Mouse (Mus musculus): Measurements from ENCODE around the gene Mfsd2b.

Gene Mfsd2b

DNA sequence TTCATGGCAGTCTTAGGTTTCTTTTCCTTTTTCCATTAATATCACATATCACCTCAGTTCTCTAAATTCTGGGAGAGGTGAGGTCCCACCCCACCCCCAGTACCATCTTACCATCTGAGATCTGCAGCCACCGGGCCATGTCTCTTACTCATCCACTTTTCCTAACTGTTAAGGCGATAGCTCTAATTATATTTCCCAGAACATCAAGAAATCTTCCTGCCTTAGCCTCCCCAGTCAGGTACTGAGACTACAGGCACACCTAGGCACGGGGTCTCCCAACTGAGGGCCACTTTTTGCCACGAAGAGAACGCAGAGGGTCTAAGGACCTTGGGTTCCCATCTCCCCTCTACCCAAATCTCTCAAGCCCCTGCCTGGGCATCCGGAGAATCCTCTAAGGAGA, 628 bp downstream of the Mfsd2b start:
- in situ Hi-C loops (cut with MseI, MboI): no loop called here

GRCm38 (mm10) chr12:4872983-4873477, 1.1 kb downstream of the Mfsd2b start:
- in situ Hi-C loops (cut with MseI, MboI): no loop called here

GRCm38 (mm10) chr12:4872273-4872672, 1.9 kb downstream of the Mfsd2b start:
- in situ Hi-C loops (cut with MseI, MboI): no loop called here

DNA sequence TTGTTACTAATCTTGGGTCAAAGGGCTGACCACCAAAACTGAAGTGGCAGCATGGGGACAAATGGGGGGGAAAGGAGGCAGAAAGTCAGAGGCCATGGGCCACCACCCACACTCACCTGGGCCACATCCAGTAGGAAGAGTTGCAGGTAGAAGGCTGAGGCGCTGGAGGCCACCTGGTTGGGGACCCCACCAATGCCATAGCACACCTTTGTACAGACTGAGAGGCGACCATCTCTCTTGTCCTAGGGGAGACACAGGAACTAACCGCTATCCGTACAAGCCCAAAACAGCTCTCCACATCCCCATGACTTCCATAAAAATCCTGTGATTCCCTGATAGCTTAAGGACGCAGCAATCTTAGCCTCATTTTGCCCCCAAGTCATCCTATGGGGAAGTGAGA, 2.9 kb downstream of the Mfsd2b start:
- in situ Hi-C loops (cut with MseI, MboI): no loop called here

DNA sequence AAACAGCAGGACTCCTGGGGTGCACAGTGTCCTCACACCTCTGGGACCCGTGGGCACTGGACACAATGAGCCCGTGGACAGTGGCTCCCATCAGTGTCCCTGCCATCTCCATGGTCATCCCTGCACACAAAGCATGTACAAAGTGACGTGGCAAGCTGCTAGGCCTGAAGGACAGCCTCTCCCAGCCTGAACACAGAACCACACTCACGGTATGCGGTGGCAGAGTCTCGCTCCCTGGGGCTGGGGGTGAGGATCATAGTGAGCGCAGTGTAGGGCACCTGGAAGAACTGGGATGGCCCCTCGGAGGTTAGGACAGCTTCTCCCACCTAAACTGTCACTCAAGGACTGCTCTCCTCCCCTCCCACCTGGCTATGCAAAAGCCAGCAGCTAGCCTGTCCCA, 5.2 kb downstream of the Mfsd2b start:
- in situ Hi-C loops (cut with MseI, MboI): no loop called here

GRCm38 (mm10) chr12:4864338-4864690, 9.8 kb downstream of the Mfsd2b start:
- in situ Hi-C loops (cut with MseI, MboI): no loop called here

DNA sequence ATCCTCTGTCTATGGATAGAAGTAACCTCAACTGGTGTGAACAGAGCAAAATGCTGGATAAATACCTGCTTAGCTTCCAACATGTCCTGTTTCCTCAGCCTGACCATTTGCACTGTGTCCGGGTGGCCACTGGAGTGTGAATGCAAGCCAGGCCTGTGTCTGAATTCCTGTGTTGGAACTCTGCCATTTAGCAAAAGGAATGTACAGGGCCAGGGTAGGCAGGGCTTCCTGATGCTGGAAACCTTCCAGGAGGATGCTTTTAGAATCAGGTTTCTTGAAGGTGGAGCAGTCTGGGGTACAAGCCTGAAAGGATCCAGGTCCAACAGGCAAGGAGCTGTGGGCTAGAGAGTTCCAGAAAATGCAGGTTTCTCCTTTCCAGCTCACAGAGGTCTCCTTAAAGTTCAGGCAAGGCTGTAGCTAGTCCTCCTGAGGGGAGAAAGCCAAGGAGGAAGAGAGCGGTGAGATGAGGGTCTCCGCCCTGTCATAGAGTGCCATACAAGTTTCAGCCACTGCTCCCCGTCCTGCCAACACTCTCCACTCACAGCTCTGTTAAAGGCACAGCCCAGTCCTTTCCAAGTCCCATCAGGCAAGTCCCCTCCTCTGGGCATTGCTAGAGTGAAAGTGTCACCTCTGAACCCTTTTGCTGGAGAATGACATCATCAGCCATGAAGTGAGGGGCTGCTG, 10.4 kb downstream of the Mfsd2b start:
- in situ Hi-C loops (cut with MseI, MboI): no loop called here

DNA sequence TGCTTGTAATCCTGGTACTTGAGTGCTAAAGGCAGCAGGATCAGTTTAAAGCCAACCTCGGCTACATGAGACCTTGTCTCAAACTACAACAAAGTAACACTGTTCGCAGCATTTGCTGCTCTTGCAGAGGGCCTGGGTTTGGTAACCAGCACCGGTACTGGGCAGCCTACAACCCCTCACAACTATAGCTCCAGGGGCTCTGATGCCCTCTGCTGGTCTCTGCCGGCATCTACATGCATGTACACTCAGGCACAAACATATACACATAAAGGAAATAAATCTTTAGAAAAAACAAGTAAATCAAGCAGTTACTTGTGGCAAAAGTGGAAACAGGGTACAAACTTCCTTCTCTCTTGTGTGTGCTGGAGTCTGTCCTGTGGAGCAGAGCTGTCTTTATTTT, 11.5 kb downstream of the Mfsd2b start:
- in situ Hi-C loops (cut with MseI, MboI): no loop called here

DNA sequence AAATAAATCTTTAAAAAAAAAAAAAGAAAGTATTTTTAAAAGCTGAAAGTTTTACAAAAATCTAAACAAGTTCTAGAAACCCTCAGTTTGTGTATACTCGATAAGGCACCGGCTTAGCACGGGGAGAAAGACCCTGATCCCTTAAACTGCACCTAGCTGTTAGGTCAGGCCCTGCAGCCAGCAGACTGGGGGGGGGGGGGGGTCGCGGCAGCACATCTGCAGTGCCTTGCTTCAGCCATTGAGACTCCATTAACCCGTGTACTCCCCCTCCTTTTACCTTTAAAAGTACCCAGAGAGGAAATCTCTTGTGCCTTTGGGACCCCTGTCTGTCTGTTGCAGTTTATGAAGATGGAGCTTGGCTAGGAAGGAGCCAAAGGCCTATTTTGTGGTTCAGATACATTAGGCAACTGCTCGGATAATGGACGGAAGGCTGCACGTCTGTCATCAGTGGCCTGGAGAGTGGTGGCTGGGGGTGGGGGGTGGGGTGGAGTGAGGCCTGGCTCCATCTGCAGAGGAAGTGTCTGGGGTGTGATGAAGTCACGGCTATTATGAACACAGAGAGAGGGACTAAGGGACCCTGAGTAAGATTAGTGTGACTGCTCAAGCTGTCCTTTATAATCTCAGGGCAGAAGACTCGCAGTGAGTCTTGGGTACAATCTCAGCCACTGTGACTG, 14.8 kb downstream of the Mfsd2b start:
- in situ Hi-C loops (cut with MseI, MboI): no loop called here

DNA sequence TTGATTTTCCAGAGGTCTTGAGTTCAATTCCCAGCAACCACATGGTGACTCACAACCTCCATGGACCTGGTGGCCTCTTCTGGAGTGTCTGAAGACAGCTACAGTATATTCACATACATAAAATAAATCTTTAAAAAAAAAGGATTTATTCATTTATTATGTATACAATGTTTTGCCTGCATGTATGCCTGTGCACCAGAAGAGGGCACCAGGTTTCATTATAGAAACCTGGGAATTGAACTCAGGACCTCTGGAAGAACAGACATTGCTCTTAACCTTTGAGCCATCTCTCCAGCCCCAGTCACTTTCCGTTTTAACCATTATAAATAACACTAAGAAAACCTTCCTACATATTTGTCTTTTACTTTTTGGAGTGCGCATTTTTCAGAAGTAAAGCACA, 17.3 kb downstream of the Mfsd2b start:
- in situ Hi-C loops (cut with MseI, MboI): no loop called here

DNA sequence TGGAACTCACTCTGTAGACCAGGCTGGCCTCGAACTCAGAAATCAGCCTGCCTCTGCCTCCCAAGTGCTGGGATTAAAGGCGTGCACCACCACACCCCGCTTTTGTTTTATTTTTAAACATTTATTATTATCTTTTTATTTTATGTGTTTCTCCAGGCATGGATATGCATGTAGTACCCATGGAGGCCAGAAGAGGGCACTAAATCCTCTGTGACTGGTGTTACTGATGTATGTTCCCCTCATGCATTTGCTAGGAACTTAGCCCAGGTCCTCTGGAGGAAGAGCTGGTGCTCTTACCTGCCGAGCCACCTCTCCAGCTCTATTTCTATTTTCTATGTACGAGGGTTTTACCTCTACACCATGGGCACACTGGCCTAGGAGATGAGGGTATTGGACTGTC, 18.0 kb downstream of the Mfsd2b start:
- in situ Hi-C loops (cut with MseI, MboI): no loop called here

- in situ Hi-C loops (cut with MseI, MboI): no loop called here
These were observed 30.4 kb downstream of the Mfsd2b start for GRCm38 (mm10) chr12:4843741-4844140.

- in situ Hi-C loops (cut with MseI, MboI): no loop called here
These were observed 31.1 kb downstream of the Mfsd2b start, which contains the start of gene Wdcp for GRCm38 (mm10) chr12:4842890-4843597. TSS of gene Wdcp (plus strand) at chr12:4843303.

DNA sequence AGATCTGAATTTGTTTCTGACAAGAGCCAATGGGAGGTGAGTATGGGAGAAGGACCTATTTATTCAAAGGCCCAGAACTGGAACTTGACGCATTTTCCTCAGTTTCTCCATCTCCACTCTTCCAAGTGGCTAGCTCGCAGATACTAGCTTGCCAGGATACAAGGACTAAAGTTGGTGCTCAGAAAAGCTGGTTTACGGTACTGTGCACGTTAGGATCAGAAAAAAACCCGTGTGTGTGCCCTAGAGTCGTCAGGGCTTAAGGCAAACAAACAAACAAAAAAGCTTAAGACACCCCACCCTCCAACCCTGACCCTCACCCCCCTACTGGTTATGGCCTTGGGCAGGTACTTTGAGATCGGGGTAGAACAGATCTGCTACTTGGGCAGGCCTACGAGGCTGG, 31.7 kb downstream of the Mfsd2b start:
- in situ Hi-C loops (cut with MseI, MboI): no loop called here

DNA sequence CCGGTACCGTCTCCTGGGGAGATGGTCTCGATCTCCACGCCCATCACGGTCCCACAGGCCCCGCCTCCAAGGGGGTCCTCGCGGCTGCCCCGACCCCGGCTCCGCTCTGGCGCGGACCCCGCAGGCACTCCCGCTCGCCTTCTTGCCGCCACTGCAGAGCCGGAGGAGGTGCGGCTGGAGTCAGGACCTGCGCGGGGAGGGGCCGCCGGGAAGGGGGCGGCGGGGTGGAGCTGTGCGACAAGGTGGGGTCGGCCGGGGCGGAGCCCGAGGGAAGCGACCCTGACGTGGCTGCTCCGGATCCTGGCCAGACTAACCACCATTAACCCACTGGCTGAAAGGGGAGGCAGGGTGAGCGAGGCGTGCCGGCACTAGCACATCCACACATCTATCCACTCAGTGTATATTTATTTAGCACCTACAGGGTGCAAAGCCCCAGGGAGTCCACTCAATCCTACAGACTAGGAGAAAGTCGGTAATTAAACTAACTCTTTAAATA, 32.7 kb downstream of the Mfsd2b start, which contains the start of gene Fkbp1b:
Gene Fkbp1b (minus strand): TSS at position 200 of the 496 bp plus-strand sequence.
- in situ Hi-C loops (cut with MseI, MboI): no loop called here

DNA sequence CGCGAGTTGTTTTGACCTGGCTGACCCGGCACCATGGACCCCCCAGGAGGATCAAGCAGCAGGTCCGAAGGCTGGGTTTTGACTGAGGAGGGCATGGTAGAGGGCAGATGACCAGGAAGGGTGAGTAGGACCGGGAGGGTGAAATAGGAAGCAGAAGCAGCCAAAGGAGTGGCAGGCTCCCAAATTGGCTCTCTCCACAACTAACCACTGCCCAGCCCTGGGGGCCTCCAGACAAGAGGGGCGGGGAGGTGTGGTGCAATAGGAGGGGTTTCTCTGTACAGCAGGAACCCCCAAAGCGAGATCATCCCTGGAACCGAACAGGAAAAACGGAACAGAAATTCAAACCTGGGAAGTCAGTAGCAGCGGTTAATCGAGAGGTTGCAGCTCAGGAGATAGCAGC, 33.4 kb downstream of the Mfsd2b start:
- in situ Hi-C loops (cut with MseI, MboI): no loop called here

DNA sequence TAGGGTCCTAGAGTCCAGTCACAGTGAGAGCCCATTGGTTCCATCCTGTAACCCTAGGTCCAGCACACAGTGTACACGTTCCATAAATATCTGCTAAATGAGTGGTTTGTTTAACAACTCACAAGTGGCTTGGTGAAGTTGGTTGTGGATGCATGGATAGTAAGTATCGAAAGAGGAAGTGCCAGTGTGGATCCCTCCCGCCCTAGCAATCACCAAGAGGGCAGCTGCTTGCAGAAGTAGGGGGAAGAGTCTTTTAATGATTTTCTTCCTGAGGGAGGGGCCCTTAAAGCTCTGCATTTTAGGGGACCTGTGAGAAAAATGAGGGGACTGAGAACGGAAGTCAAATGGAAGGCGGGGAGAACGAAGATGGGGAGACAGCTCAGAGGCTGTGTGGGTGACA, 34.1 kb downstream of the Mfsd2b start:
- in situ Hi-C loops (cut with MseI, MboI): no loop called here

GRCm38 (mm10) chr12:4836959-4837358, 37.2 kb downstream of the Mfsd2b start:
- in situ Hi-C loops (cut with MseI, MboI): no loop called here

DNA sequence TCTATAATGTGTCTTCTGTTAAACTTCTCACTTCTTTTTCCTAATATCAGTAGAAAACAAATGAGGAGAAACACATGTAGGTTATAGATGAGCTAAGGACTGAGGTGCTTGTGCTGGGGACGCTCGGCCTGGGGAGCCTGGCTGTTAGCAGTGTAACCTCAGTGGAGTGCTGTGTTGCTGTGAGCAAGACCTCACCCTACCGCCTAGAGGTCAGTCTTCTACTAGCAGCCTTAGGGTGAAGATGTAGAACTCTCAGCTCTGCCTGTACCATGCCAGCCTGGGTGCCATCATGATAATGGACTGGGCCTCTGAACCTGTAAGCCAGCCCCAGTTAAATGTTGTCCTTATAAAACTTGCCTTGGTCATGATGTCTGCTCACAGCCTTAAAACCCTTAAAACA, 46.9 kb downstream of the Mfsd2b start:
- in situ Hi-C loops (cut with MseI, MboI): no loop called here

GRCm38 (mm10) chr12:4817361-4818101, 56.6 kb downstream of the Mfsd2b start, which contains the start of gene Sf3b6:
TSS of gene Sf3b6 (plus strand) at chr12:4817544.
- in situ Hi-C loops (cut with MseI, MboI): no loop called here

DNA sequence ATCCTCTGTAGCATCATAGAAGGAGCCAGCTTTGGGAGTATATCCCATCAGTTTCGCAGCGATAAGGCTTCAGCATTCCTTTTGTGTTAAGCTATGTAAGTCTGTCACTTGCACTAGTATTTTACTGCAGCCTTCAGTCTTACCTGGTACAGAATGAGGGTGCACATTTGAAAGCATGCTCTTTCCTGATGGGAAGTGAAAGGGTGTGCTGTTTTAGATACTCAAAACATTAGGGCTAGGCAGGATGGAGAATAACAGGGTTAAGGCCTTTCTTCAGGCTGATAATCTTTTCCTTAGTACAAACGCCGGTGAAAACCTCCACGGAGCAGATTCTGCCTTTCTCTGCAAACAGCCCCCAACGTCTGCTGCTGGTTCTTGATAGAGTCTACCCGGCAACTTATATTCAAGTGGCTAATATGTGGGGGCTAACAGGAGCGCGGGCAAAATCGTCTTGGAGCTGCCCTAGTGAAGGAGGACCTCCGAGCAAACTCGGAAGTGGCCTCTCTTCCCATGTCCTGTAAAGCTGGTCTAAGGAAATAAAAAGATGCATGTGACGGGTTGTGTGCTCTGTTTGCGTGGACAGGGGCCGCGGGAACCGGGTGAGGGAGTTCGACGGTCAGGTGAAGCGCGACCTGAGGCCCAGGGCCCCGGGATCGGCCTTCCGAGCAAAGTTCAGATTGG, 57.3 kb downstream of the Mfsd2b start:
- in situ Hi-C loops (cut with MseI, MboI): no loop called here

All from mouse trophoblast stem cell (cell line).